ENCODE assay signal across 8 mouse cellular contexts in the genomic region with DNA sequence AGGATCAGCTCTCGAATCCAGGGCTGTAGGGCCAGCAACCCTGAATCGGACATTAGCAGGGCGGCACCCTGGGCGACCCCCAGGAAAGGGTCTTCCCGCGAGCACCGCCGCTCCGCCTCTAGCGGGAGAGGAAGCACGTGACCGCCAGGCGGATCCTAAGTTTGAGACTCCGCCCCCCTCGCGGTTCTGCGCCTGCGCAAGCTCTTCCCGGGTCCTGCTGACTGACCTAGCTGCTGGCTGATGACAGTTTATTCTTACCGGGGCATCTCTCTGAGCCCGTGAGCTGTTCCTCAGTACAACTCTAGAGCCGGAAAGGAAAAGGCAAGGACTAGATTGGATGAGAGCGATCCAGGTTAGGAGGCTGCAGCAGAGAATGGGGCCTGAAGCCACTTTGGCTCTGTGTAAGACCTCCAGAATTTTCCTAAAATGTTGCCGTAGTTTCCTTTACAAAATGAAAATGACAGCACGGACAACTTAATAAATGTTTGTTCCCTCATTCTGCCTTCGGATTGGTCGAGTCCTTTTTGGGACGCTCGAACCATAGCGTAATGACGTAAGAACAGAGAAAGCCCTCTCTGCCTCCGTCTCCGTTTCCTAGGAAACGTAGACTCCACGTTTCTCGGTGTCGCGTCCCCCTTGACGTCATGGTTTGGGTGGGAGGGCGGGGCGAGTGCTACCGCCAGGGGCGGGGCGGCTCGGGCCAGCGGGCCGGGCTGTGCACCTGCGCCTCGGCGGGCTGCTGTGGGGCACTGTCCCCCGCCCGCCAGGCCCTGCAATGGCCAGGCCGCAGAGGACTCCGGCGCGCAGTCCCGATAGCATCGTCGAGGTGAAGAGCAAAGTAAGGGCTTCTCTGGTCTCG. TPM values are rescaled to one million over a fixed set of nuclear protein-coding genes. Genes with fewer than 3 reads are reported as not detected.
A peak's percentile ranks its signal among the peaks of the same experiment; 100 is the strongest.
DNase-seq lines count a peak whose midpoint lies in the region; ATAC-seq and TF ChIP-seq lines count a peak whose summit lies in the region.

Acd (minus strand) TSS at position 137 of the 859 bp plus-strand sequence.
Pard6a (plus strand) TSS at position 183 of the 859 bp plus-strand sequence.

- H3K27ac ChIP-seq in forebrain, embryonic 10.5 days, result peak within 1 kb of the TSS; percentile 86
- H3K27ac ChIP-seq in heart, embryonic 15.5 days, result peak within 1 kb of the TSS; percentile 95
- peak within 1 kb of the TSS; percentile 85 for H3K27ac ChIP-seq in liver, embryonic 14.5 days
- H3K27ac ChIP-seq in neural tube, embryonic 11.5 days (ENCODE audit: low read depth, low read length), result peak within 1 kb of the TSS; percentile 82
- peak within 1 kb of the TSS; percentile 89 for H3K27ac ChIP-seq in stomach, postnatal 0 days (replicated peaks)

- TF ChIP-seq CTCF in liver, embryonic 14.5 days (IDR thresholded peaks at IDR 0.05; ENCODE audit: low read depth), result 0 out of 2 replicates have a peak, but pooled peaks have one; percentile 16
- TF ChIP-seq CTCF in stomach, postnatal 0 days (IDR thresholded peaks at IDR 0.05; ENCODE audit: low read depth), result peak; percentile 19; the same call in 1 of the 2 replicates

- peaks cover 72% of the 10 kb centered on the region for H3K36me3 ChIP-seq in forebrain, embryonic 10.5 days (replicated peaks)
- H3K36me3 ChIP-seq in heart, embryonic 15.5 days, result peaks cover 30% of the 10 kb centered on the region; the same call in 1 of the 2 replicates
- no peaks in the 10 kb centered on the region; the same call in 1 of the 2 replicates for H3K36me3 ChIP-seq in liver, embryonic 14.5 days (replicated peaks; ENCODE audit: control insufficient read depth, insufficient read depth, low read depth)
- peaks cover 16% of the 10 kb centered on the region for H3K36me3 ChIP-seq in neural tube, embryonic 11.5 days (ENCODE audit: control insufficient read depth, insufficient read depth, low read length)
- peaks cover 12% of the 10 kb centered on the region for H3K36me3 ChIP-seq in stomach, postnatal 0 days (ENCODE audit: control insufficient read depth, insufficient read depth, low read length)

- no peaks in the 10 kb centered on the region for H3K27me3 ChIP-seq in forebrain, embryonic 10.5 days (ENCODE audit: poor library complexity, severe bottlenecking)
- H3K27me3 ChIP-seq in heart, embryonic 15.5 days, result no peaks in the 10 kb centered on the region
- H3K27me3 ChIP-seq in liver, embryonic 14.5 days (ENCODE audit: control insufficient read depth, insufficient read depth, low read length), result no peaks in the 10 kb centered on the region
- no peaks in the 10 kb centered on the region for H3K27me3 ChIP-seq in neural tube, embryonic 11.5 days (ENCODE audit: control insufficient read depth, insufficient read depth, low read length)
- no peaks in the 10 kb centered on the region for H3K27me3 ChIP-seq in stomach, postnatal 0 days (ENCODE audit: control insufficient read depth, insufficient read depth, low read length)

- H3K4me2 ChIP-seq in heart, embryonic 15.5 days, result peak within 1 kb of the TSS; percentile 91
- H3K4me2 ChIP-seq in liver, embryonic 14.5 days (ENCODE audit: low read depth), result peak within 1 kb of the TSS; percentile 97
- peak within 1 kb of the TSS; percentile 90 for H3K4me2 ChIP-seq in neural tube, embryonic 11.5 days (ENCODE audit: low read depth)
- peak within 1 kb of the TSS; percentile 87 for H3K4me2 ChIP-seq in stomach, postnatal 0 days (replicated peaks; ENCODE audit: low read depth)

- H3K9ac ChIP-seq in heart, embryonic 15.5 days, result peak within 1 kb of the TSS; percentile 70
- peak within 1 kb of the TSS; percentile 68 for H3K9ac ChIP-seq in liver, embryonic 14.5 days (replicated peaks)
- H3K9ac ChIP-seq in neural tube, embryonic 11.5 days (ENCODE audit: low read length), result peak within 1 kb of the TSS; percentile 62
- H3K9ac ChIP-seq in stomach, postnatal 0 days (ENCODE audit: low read length), result peak within 1 kb of the TSS; percentile 66

- peak within 1 kb of the TSS; percentile 77 for H3K4me3 ChIP-seq in forebrain, embryonic 10.5 days
- peak within 1 kb of the TSS; percentile 80 for H3K4me3 ChIP-seq in heart, embryonic 15.5 days
- H3K4me3 ChIP-seq in liver, embryonic 14.5 days (ENCODE audit: insufficient read depth in 1 of 2, low read depth in 2 of 2, low read length in 2 of 2), result peak within 1 kb of the TSS; percentile 77 to 95
- H3K4me3 ChIP-seq in neural tube, embryonic 11.5 days (ENCODE audit: low read depth, low read length), result peak within 1 kb of the TSS; percentile 56
- peak within 1 kb of the TSS; percentile 69 for H3K4me3 ChIP-seq in stomach, postnatal 0 days (ENCODE audit: low read depth, low read length)

- no peak for TF ChIP-seq EP300 in liver, embryonic 14.5 days (IDR thresholded peaks at IDR 0.05; ENCODE audit: low read depth)
- TF ChIP-seq EP300 in stomach, postnatal 0 days (optimal IDR thresholded peaks at IDR 0.05), result no peak

- peak; percentile 80 for ATAC-seq in CD4-positive, CD25-positive, alpha-beta regulatory T cell, adult 4 months
- peak; percentile 79 for ATAC-seq in heart, embryonic 15.5 days (replicated peaks; ENCODE audit: insufficient number of reproducible peaks, insufficient read depth, low FRiP score, low read depth)
- ATAC-seq in liver, embryonic 14.5 days (ENCODE audit: insufficient read depth), result peak; percentile 79
- peak; percentile 76 for ATAC-seq in neural tube, embryonic 11.5 days (ENCODE audit: insufficient read depth, low FRiP score, low TSS enrichment)
- ATAC-seq in stomach, postnatal 0 days (ENCODE audit: low FRiP score, low TSS enrichment), result peak; percentile 75

- H3K9me3 ChIP-seq in forebrain, embryonic 10.5 days, result no peaks in the 10 kb centered on the region
- no peaks in the 10 kb centered on the region for H3K9me3 ChIP-seq in heart, embryonic 15.5 days (replicated peaks)
- no peaks in the 10 kb centered on the region for H3K9me3 ChIP-seq in liver, embryonic 14.5 days (ENCODE audit: control insufficient read depth, low read length)
- no peaks in the 10 kb centered on the region for H3K9me3 ChIP-seq in neural tube, embryonic 11.5 days (ENCODE audit: control insufficient read depth, low read length)
- H3K9me3 ChIP-seq in stomach, postnatal 0 days (ENCODE audit: control insufficient read depth, low read length), result no peaks in the 10 kb centered on the region

- DNase-seq in c-Kit-negative CD71-positive TER-119-positive erythroid progenitor cells, embryonic 14.5 days (ENCODE audit: low read depth, low spot score), result peak; percentile 94
- peak; percentile 98 for DNase-seq in forebrain, embryonic 10.5 days (ENCODE audit: extremely low spot score, low spot score)
- peak; percentile 97 for DNase-seq in kidney, postnatal 25 days
- DNase-seq in liver, embryonic 14.5 days (ENCODE audit: low read depth in 3 of 3, low spot score in 3 of 3), result peak; percentile 87 to 89 (median 87)
- DNase-seq in neural tube, embryonic 11.5 days (ENCODE audit: low spot score), result peak; percentile 97
- DNase-seq in stomach, postnatal 0 days (ENCODE audit: low spot score), result peak; percentile 96

- WGBS in forebrain, embryonic 10.5 days, result under 1% methylated on average over 60 of the region's 60 CpGs
- under 1% methylated on average over 60 of the region's 60 CpGs for WGBS in heart, embryonic 15.5 days
- WGBS in liver, embryonic 14.5 days (ENCODE audit: insufficient replicate concordance), result under 1% methylated on average over 60 of the region's 60 CpGs
- 0% methylated on average over 57 of the region's 60 CpGs for WGBS in neural tube, embryonic 11.5 days
- WGBS in stomach, postnatal 0 days, result 1% methylated on average over 59 of the region's 60 CpGs

- H3K4me1 ChIP-seq in forebrain, embryonic 10.5 days, result peaks cover 44% of the 10 kb centered on the region
- peaks cover 17% of the 10 kb centered on the region for H3K4me1 ChIP-seq in heart, embryonic 15.5 days (replicated peaks)
- peaks cover 2 to 11% of the 10 kb centered on the region in 2 experiments; a peak in 3 of 4 replicates for H3K4me1 ChIP-seq in liver, embryonic 14.5 days (replicated peaks; ENCODE audit: control insufficient read depth in 2 of 2, insufficient read depth in 2 of 2, low read length in 1 of 2)
- H3K4me1 ChIP-seq in neural tube, embryonic 11.5 days (ENCODE audit: control insufficient read depth, insufficient read depth, low read length), result peaks cover 13% of the 10 kb centered on the region
- peaks cover 7% of the 10 kb centered on the region; the same call in 1 of the 2 replicates for H3K4me1 ChIP-seq in stomach, postnatal 0 days (replicated peaks; ENCODE audit: control insufficient read depth, insufficient read depth)

RNA-seq across cellular contexts. Expression of gene Acd, which starts in this region (rescaled TPM):
- 100 to 1,000 TPM in 1 of 2 experiments, 10 to 100 TPM in 1; 70.0 to 102 TPM for polyA plus RNA-seq in CD4-positive, CD25-positive, alpha-beta regulatory T cell, adult 4 months (2017; shearing (Covaris generic))
- 75.9 and 77.1 TPM in 2 replicates for polyA plus RNA-seq in forebrain, embryonic 10.5 days (2016; fragmentation: Nextera tagmentation; extraction: Ambion mirVana)
- polyA plus RNA-seq in heart, embryonic 15.5 days (2015; fragmentation: Nextera tagmentation; extraction: Ambion mirVana), result 33.7 and 43.3 TPM in 2 replicates
- 8.8 and 11.0 TPM in 2 replicates for polyA plus RNA-seq in liver, embryonic 14.5 days (2012; rRNA removed)
- 20.3 and 23.7 TPM in 2 replicates for polyA plus RNA-seq in liver, embryonic 14.5 days (2014; fragmentation: Nextera tagmentation; extraction: Ambion mirVana)
- 74.3 and 76.7 TPM in 2 replicates for polyA plus RNA-seq in neural tube, embryonic 11.5 days (2014; fragmentation: Nextera tagmentation; extraction: Ambion mirVana)
- polyA plus RNA-seq in stomach, postnatal 0 days (2015; fragmentation: Nextera tagmentation; extraction: Ambion mirVana), result 26.7 and 30.7 TPM in 2 replicates

RNA-seq across cellular contexts. Expression of gene Pard6a, which starts in this region (rescaled TPM):
- 10 to 100 TPM; 10.1 to 13.9 TPM for polyA plus RNA-seq in CD4-positive, CD25-positive, alpha-beta regulatory T cell, adult 4 months (2017; shearing (Covaris generic))
- 22.7 and 22.8 TPM in 2 replicates for polyA plus RNA-seq in forebrain, embryonic 10.5 days (2016; fragmentation: Nextera tagmentation; extraction: Ambion mirVana)
- 13.8 and 13.9 TPM in 2 replicates for polyA plus RNA-seq in heart, embryonic 15.5 days (2015; fragmentation: Nextera tagmentation; extraction: Ambion mirVana)
- 5.9 and 6.0 TPM in 2 replicates for polyA plus RNA-seq in liver, embryonic 14.5 days (2012; rRNA removed)
- 6.4 and 7.9 TPM in 2 replicates for polyA plus RNA-seq in liver, embryonic 14.5 days (2014; fragmentation: Nextera tagmentation; extraction: Ambion mirVana)
- polyA plus RNA-seq in neural tube, embryonic 11.5 days (2014; fragmentation: Nextera tagmentation; extraction: Ambion mirVana), result 23.1 and 24.1 TPM in 2 replicates
- 12.4 and 13.0 TPM in 2 replicates for polyA plus RNA-seq in stomach, postnatal 0 days (2015; fragmentation: Nextera tagmentation; extraction: Ambion mirVana)

Comparison
In these comparisons a context has a peak if more than half of its experiments do, and no peak if none do; other contexts are left out.
1. Peak in every context shown above with its lines: DNase-seq, ATAC-seq, H3K4me3 ChIP-seq and H3K27ac ChIP-seq.